Mouse (Mus musculus): ENCODE results near the gene Ago1.

Gene Ago1

GRCm38 (mm10) chr4:126412526-126412925 lies 55.9 kb downstream of the Ago1 start:
- DNase-seq (ENCODE audit: low read depth, low spot score), result no peak
